Mouse (Mus musculus): ENCODE results near the gene Chd2. TPM values are rescaled to one million over a fixed set of nuclear protein-coding genes. Genes with fewer than 3 reads are reported as not detected.

The Chd2 gene
- polyA plus RNA-seq, 1 experiment: 5.8 TPM

- Histone ChIP-seq H3ac (ENCODE audit: control insufficient read depth, insufficient read length, low read depth) (no peak overlapping the region), H3K36me3 (ENCODE audit: control insufficient read depth, insufficient read depth) (peaks cover 14% of the 10 kb centered on the region), H3K79me3 (ENCODE audit: low read depth) (no peaks in the 10 kb centered on the region), H3K27me3 (ENCODE audit: control insufficient read depth, insufficient read depth, insufficient read length) (no peaks in the 10 kb centered on the region), H3K4me3 (ENCODE audit: insufficient read depth, poor library complexity, severe bottlenecking) (no peak overlapping the region), H3K79me2 (ENCODE audit: control insufficient read depth, insufficient read depth) (no peaks in the 10 kb centered on the region)
- no peak for TF ChIP-seq CEBPB (IDR thresholded peaks at IDR 0.05; ENCODE audit: low read depth)
- TF ChIP-seq FOSL1 (IDR thresholded peaks at IDR 0.05; ENCODE audit: insufficient read depth, low read length, poor library complexity, severe bottlenecking): peak; percentile 39
- no peak for TF ChIP-seq USF1 (IDR thresholded peaks at IDR 0.05; ENCODE audit: low read depth)
These were observed 115.4 kb downstream of the Chd2 start for GRCm38 (mm10) chr7:73426235-73426634.

- no peaks in the 10 kb centered on the region for H3K27me3 ChIP-seq (ENCODE audit: control insufficient read depth, insufficient read depth, insufficient read length)
- no peak overlapping the region for H3ac ChIP-seq (ENCODE audit: control insufficient read depth, insufficient read length, low read depth)
- peaks cover 14% of the 10 kb centered on the region for H3K36me3 ChIP-seq (ENCODE audit: control insufficient read depth, insufficient read depth)
- H3K79me2 ChIP-seq (ENCODE audit: control insufficient read depth, insufficient read depth): no peaks in the 10 kb centered on the region
- no peak for TF ChIP-seq USF1 (IDR thresholded peaks at IDR 0.05; ENCODE audit: low read depth)
- no peak for TF ChIP-seq CTCF (IDR thresholded peaks at IDR 0.05; ENCODE audit: control insufficient read depth, insufficient read depth, insufficient read length)
- no peak for TF ChIP-seq MAX (IDR thresholded peaks at IDR 0.05)
- TF ChIP-seq FOSL1 (IDR thresholded peaks at IDR 0.05; ENCODE audit: insufficient read depth, low read length, poor library complexity, severe bottlenecking): no peak
- TF ChIP-seq MYOG (IDR thresholded peaks at IDR 0.05; ENCODE audit: control insufficient read depth, extremely low read depth, insufficient read length): no peak
- no peak for TF ChIP-seq MYOD1 (IDR thresholded peaks at IDR 0.05; ENCODE audit: control insufficient read depth, insufficient read length, low read depth)
- no peak for TF ChIP-seq CEBPB (IDR thresholded peaks at IDR 0.05; ENCODE audit: low read depth)
- no peaks in the 10 kb centered on the region for H3K79me3 ChIP-seq (ENCODE audit: low read depth)
- no peak overlapping the region for H3K4me3 ChIP-seq (ENCODE audit: insufficient read depth, poor library complexity, severe bottlenecking)
These were observed 116.2 kb downstream of the Chd2 start for GRCm38 (mm10) chr7:73425451-73425850.

- no peaks in the 10 kb centered on the region for H3K79me3 ChIP-seq (ENCODE audit: low read depth)
- no peaks in the 10 kb centered on the region for H3K27me3 ChIP-seq (ENCODE audit: control insufficient read depth, insufficient read depth, insufficient read length)
- H3K36me3 ChIP-seq (ENCODE audit: control insufficient read depth, insufficient read depth): peaks cover 10% of the 10 kb centered on the region
- H3K4me3 ChIP-seq (ENCODE audit: insufficient read depth, poor library complexity, severe bottlenecking): no peak overlapping the region
- H3ac ChIP-seq (ENCODE audit: control insufficient read depth, insufficient read length, low read depth): no peak overlapping the region
- H3K79me2 ChIP-seq (ENCODE audit: control insufficient read depth, insufficient read depth): no peaks in the 10 kb centered on the region
- TF ChIP-seq MYOD1 (IDR thresholded peaks at IDR 0.05; ENCODE audit: control insufficient read depth, insufficient read length, low read depth) (no peak), MAX (IDR thresholded peaks at IDR 0.05) (no peak), MYOG (IDR thresholded peaks at IDR 0.05; ENCODE audit: control insufficient read depth, extremely low read depth, insufficient read length) (no peak), CTCF (IDR thresholded peaks at IDR 0.05; ENCODE audit: control insufficient read depth, insufficient read depth, insufficient read length) (no peak), CEBPB (IDR thresholded peaks at IDR 0.05; ENCODE audit: low read depth) (no peak), USF1 (IDR thresholded peaks at IDR 0.05; ENCODE audit: low read depth) (no peak), FOSL1 (IDR thresholded peaks at IDR 0.05; ENCODE audit: insufficient read depth, low read length, poor library complexity, severe bottlenecking) (no peak)
These were observed 116.9 kb downstream of the Chd2 start for GRCm38 (mm10) chr7:73424705-73425104.

- no peak for TF ChIP-seq CTCF (IDR thresholded peaks at IDR 0.05; ENCODE audit: control insufficient read depth, insufficient read depth, insufficient read length)
- TF ChIP-seq MAX (IDR thresholded peaks at IDR 0.05): no peak
- TF ChIP-seq USF1 (IDR thresholded peaks at IDR 0.05; ENCODE audit: low read depth): no peak
- no peak for TF ChIP-seq FOSL1 (IDR thresholded peaks at IDR 0.05; ENCODE audit: insufficient read depth, low read length, poor library complexity, severe bottlenecking)
- no peak for TF ChIP-seq CEBPB (IDR thresholded peaks at IDR 0.05; ENCODE audit: low read depth)
- Histone ChIP-seq H3K4me3 (ENCODE audit: insufficient read depth, poor library complexity, severe bottlenecking) (no peak overlapping the region), H3K27me3 (ENCODE audit: control insufficient read depth, insufficient read depth, insufficient read length) (no peaks in the 10 kb centered on the region), H3K36me3 (ENCODE audit: control insufficient read depth, insufficient read depth) (peaks cover 6% of the 10 kb centered on the region), H3ac (ENCODE audit: control insufficient read depth, insufficient read length, low read depth) (no peak overlapping the region), H3K79me3 (ENCODE audit: low read depth) (no peaks in the 10 kb centered on the region), H3K79me2 (ENCODE audit: control insufficient read depth, insufficient read depth) (no peaks in the 10 kb centered on the region)
These were observed 117.4 kb downstream of the Chd2 start for GRCm38 (mm10) chr7:73424243-73424642.

- no peaks in the 10 kb centered on the region for H3K79me2 ChIP-seq (ENCODE audit: control insufficient read depth, insufficient read depth)
- no peaks in the 10 kb centered on the region for H3K36me3 ChIP-seq (ENCODE audit: control insufficient read depth, insufficient read depth)
- no peaks in the 10 kb centered on the region for H3K27me3 ChIP-seq (ENCODE audit: control insufficient read depth, insufficient read depth, insufficient read length)
- no peak overlapping the region for H3K4me3 ChIP-seq (ENCODE audit: insufficient read depth, poor library complexity, severe bottlenecking)
- no peaks in the 10 kb centered on the region for H3K79me3 ChIP-seq (ENCODE audit: low read depth)
- TF ChIP-seq MYOD1 (IDR thresholded peaks at IDR 0.05; ENCODE audit: control insufficient read depth, insufficient read length, low read depth) (no peak), FOSL1 (IDR thresholded peaks at IDR 0.05; ENCODE audit: insufficient read depth, low read length, poor library complexity, severe bottlenecking) (no peak)
- H3ac ChIP-seq (ENCODE audit: control insufficient read depth, insufficient read length, low read depth): no peak overlapping the region
These were observed 118.4 kb downstream of the Chd2 start for GRCm38 (mm10) chr7:73423236-73423635.

GRCm38 (mm10) chr7:73422223-73423113, 119.2 kb downstream of the Chd2 start:
- no peaks in the 10 kb centered on the region for H3K36me3 ChIP-seq (ENCODE audit: control insufficient read depth, insufficient read depth)
- TF ChIP-seq CTCF (IDR thresholded peaks at IDR 0.05; ENCODE audit: control insufficient read depth, insufficient read depth, insufficient read length): peak; percentile 64
- no peak for TF ChIP-seq CEBPB (IDR thresholded peaks at IDR 0.05; ENCODE audit: low read depth)
- no peak for TF ChIP-seq MAX (IDR thresholded peaks at IDR 0.05)
- no peaks in the 10 kb centered on the region for H3K79me3 ChIP-seq (ENCODE audit: low read depth)
- H3K79me2 ChIP-seq (ENCODE audit: control insufficient read depth, insufficient read depth): no peaks in the 10 kb centered on the region
- no peak overlapping the region for H3K4me3 ChIP-seq (ENCODE audit: insufficient read depth, poor library complexity, severe bottlenecking)
- no peaks in the 10 kb centered on the region for H3K27me3 ChIP-seq (ENCODE audit: control insufficient read depth, insufficient read depth, insufficient read length)
- no peak overlapping the region for H3ac ChIP-seq (ENCODE audit: control insufficient read depth, insufficient read length, low read depth)
